In genomic region chr7:18926911-18927310, GRCm38 (mm10) we compare ENCODE assay signal across 8 mouse cellular contexts. TPM values are rescaled to one million over a fixed set of nuclear protein-coding genes. Genes with fewer than 3 reads are reported as not detected.
DNase-seq lines count a peak whose midpoint lies in the region; ATAC-seq and TF ChIP-seq lines count a peak whose summit lies in the region.

No protein-coding gene starts in this region.

- WGBS in lung, embryonic 14.5 days = 35% methylated on average over 6 of the region's 6 CpGs
- 37% methylated on average over 6 of the region's 6 CpGs for WGBS in forebrain, embryonic 15.5 days
- WGBS in limb, embryonic 11.5 days = 55% methylated on average over 6 of the region's 6 CpGs
- WGBS in small intestine, adult 2 months = 49% methylated on average over 6 of the region's 6 CpGs

- no peak for TF ChIP-seq POLR2A in small intestine, adult 2 months (IDR thresholded peaks at IDR 0.05; ENCODE audit: low read depth, low read length)

- H3K9me3 ChIP-seq in lung, embryonic 14.5 days (ENCODE audit: low read depth, low read length) = no peaks in the 10 kb centered on the region
- no peaks in the 10 kb centered on the region for H3K9me3 ChIP-seq in forebrain, embryonic 15.5 days
- no peaks in the 10 kb centered on the region for H3K9me3 ChIP-seq in limb, embryonic 11.5 days (ENCODE audit: control insufficient read depth, low read length)

- H3K27ac ChIP-seq in lung, embryonic 14.5 days (ENCODE audit: low read depth) = no peak overlapping the region
- H3K27ac ChIP-seq in forebrain, embryonic 15.5 days (replicated peaks) = peak overlapping the region; percentile 94
- H3K27ac ChIP-seq in limb, embryonic 11.5 days (replicated peaks; ENCODE audit: low read depth, low read length) = no peak overlapping the region
- no peak overlapping the region for H3K27ac ChIP-seq in small intestine, adult 2 months (ENCODE audit: insufficient read depth, low read depth, low read length)

- H3K27me3 ChIP-seq in lung, embryonic 14.5 days (ENCODE audit: insufficient read depth, low read length) = peaks cover 34% of the 10 kb centered on the region
- H3K27me3 ChIP-seq in forebrain, embryonic 15.5 days = no peaks in the 10 kb centered on the region
- H3K27me3 ChIP-seq in limb, embryonic 11.5 days (ENCODE audit: control insufficient read depth, insufficient read depth, low read length) = peaks cover 48% of the 10 kb centered on the region
- H3K27me3 ChIP-seq in small intestine, adult 2 months (ENCODE audit: control insufficient read depth, insufficient read depth, low read length) = peaks cover 23% of the 10 kb centered on the region

- no peak for TF ChIP-seq CTCF in lung, embryonic 14.5 days (IDR thresholded peaks at IDR 0.05; ENCODE audit: low read depth)
- no peak for TF ChIP-seq CTCF in small intestine, adult 2 months (IDR thresholded peaks at IDR 0.05; ENCODE audit: extremely low read depth, insufficient read length, insufficient replicate concordance, low read depth, low read length)

- DNase-seq in lung, embryonic 14.5 days = no peak
- no peak for DNase-seq in lung, adult 18-20 months
- DNase-seq in limb, embryonic 11.5 days (ENCODE audit: low spot score) = no peak
- no peak for DNase-seq in embryo, embryonic 9.5 days (ENCODE audit: extremely low spot score)
- no peak for DNase-seq in right cerebral cortex, postnatal 14 days
- DNase-seq in left cerebral cortex, adult 11 months (ENCODE audit: low spot score) = no peak

- no peak; the same call in 1 of the 2 replicates for ATAC-seq in lung, embryonic 14.5 days (ENCODE audit: insufficient read depth)
- no peak; the same call in 1 of the 2 replicates for ATAC-seq in forebrain, embryonic 15.5 days (replicated peaks)
- 0 out of 2 replicates have a peak, but pooled peaks have one; percentile 6 for ATAC-seq in limb, embryonic 11.5 days (ENCODE audit: insufficient number of reproducible peaks, low FRiP score, low TSS enrichment, low read depth)

- H3K9ac ChIP-seq in lung, embryonic 14.5 days = no peak overlapping the region
- H3K9ac ChIP-seq in forebrain, embryonic 15.5 days (replicated peaks) = peak overlapping the region; percentile 99
- no peak overlapping the region for H3K9ac ChIP-seq in limb, embryonic 11.5 days (ENCODE audit: low read length)

- H3K4me1 ChIP-seq in lung, embryonic 14.5 days (ENCODE audit: insufficient read depth) = no peaks in the 10 kb centered on the region
- peaks cover 79% of the 10 kb centered on the region for H3K4me1 ChIP-seq in forebrain, embryonic 15.5 days
- peaks cover 4% of the 10 kb centered on the region; the same call in 1 of the 2 replicates for H3K4me1 ChIP-seq in limb, embryonic 11.5 days (ENCODE audit: control insufficient read depth, insufficient read depth, low read length)
- H3K4me1 ChIP-seq in small intestine, adult 2 months (ENCODE audit: control insufficient read depth, insufficient read depth, insufficient read length, low read length) = peaks cover 2% of the 10 kb centered on the region; the same call in 1 of the 2 replicates

- no peaks in the 10 kb centered on the region for H3K36me3 ChIP-seq in lung, embryonic 14.5 days (ENCODE audit: insufficient read depth)
- no peaks in the 10 kb centered on the region for H3K36me3 ChIP-seq in forebrain, embryonic 15.5 days
- no peaks in the 10 kb centered on the region for H3K36me3 ChIP-seq in limb, embryonic 11.5 days (ENCODE audit: control insufficient read depth, insufficient read depth, low read length)
- H3K36me3 ChIP-seq in small intestine, adult 2 months (ENCODE audit: control insufficient read depth, insufficient read depth, low read length) = no peaks in the 10 kb centered on the region

- H3K4me2 ChIP-seq in lung, embryonic 14.5 days = peak overlapping the region; percentile 82
- H3K4me2 ChIP-seq in forebrain, embryonic 15.5 days (replicated peaks) = peak overlapping the region; percentile 66
- no peak overlapping the region for H3K4me2 ChIP-seq in limb, embryonic 11.5 days (ENCODE audit: low read depth, severe bottlenecking)

- peak overlapping the region; percentile 44 for H3K4me3 ChIP-seq in lung, embryonic 14.5 days (ENCODE audit: low read depth, low read length)
- H3K4me3 ChIP-seq in forebrain, embryonic 15.5 days = peak overlapping the region; percentile 96
- H3K4me3 ChIP-seq in limb, embryonic 11.5 days (ENCODE audit: low read depth, low read length) = no peak overlapping the region
- H3K4me3 ChIP-seq in small intestine, adult 2 months (ENCODE audit: low read depth, low read length) = peak overlapping the region; percentile 54

RNA-seq across cellular contexts. Expression of gene Nova2, which starts 1.2 kb away (rescaled TPM):
- 1.2 TPM in 2 replicates for polyA plus RNA-seq in lung, embryonic 14.5 days (2014; fragmentation: Nextera tagmentation; extraction: Ambion mirVana)
- polyA plus RNA-seq in forebrain, embryonic 15.5 days (2015; fragmentation: Nextera tagmentation; extraction: Ambion mirVana) = 17.6 and 18.0 TPM in 2 replicates
- polyA plus RNA-seq in limb, embryonic 11.5 days (2014; fragmentation: Nextera tagmentation; extraction: Ambion mirVana) = 0.29 and 0.33 TPM in 2 replicates
- 0.41 and 0.55 TPM in 2 replicates for polyA plus RNA-seq in small intestine, adult 2 months (2012; rRNA removed)

RNA-seq across cellular contexts. Expression of gene Ccdc61, which starts 16.7 kb away (rescaled TPM):
- 20.4 and 24.7 TPM in 2 replicates for polyA plus RNA-seq in lung, embryonic 14.5 days (2014; fragmentation: Nextera tagmentation; extraction: Ambion mirVana)
- 26.5 and 27.9 TPM in 2 replicates for polyA plus RNA-seq in forebrain, embryonic 15.5 days (2015; fragmentation: Nextera tagmentation; extraction: Ambion mirVana)
- polyA plus RNA-seq in limb, embryonic 11.5 days (2014; fragmentation: Nextera tagmentation; extraction: Ambion mirVana) = 22.5 and 23.4 TPM in 2 replicates
- polyA plus RNA-seq in small intestine, adult 2 months (2012; rRNA removed) = 11.1 and 21.4 TPM in 2 replicates

RNA-seq across cellular contexts. Expression of gene Pglyrp1, which starts 55.8 kb away (rescaled TPM):
- 2.5 and 2.6 TPM in 2 replicates for polyA plus RNA-seq in lung, embryonic 14.5 days (2014; fragmentation: Nextera tagmentation; extraction: Ambion mirVana)
- 18.2 and 19.2 TPM in 2 replicates for polyA plus RNA-seq in forebrain, embryonic 15.5 days (2015; fragmentation: Nextera tagmentation; extraction: Ambion mirVana)
- polyA plus RNA-seq in limb, embryonic 11.5 days (2014; fragmentation: Nextera tagmentation; extraction: Ambion mirVana) = 0.38 and 0.45 TPM in 2 replicates
- polyA plus RNA-seq in small intestine, adult 2 months (2012; rRNA removed) = 268 and 499 TPM in 2 replicates

Comparison
In these comparisons a context has a peak if more than half of its experiments do, and no peak if none do; other contexts are left out.
1. RNA of gene Pglyrp1, which starts 55.8 kb away (polyA plus RNA-seq): 268 to 499 TPM in small intestine, adult 2 months; 18.2 to 19.2 TPM in forebrain, embryonic 15.5 days, 2.5 to 2.6 TPM in lung, embryonic 14.5 days and 0.38 to 0.45 TPM in limb, embryonic 11.5 days; every median in the first group is over 10 times any median in the second.